Mouse (Mus musculus) thymus, postnatal 4 days (tissue): ENCODE results near the gene Prpf4.

Experiments used
- DNase-seq: peaks from one replicate; pipeline ENCODE4 v3.0.0; 2021

Prpf4 gene

GRCm38 (mm10) chr4:62389592-62390512 is 18.7 kb upstream of the Prpf4 start:
- no peak for DNase-seq

GRCm38 (mm10) chr4:62391892-62392291 is 16.7 kb upstream of the Prpf4 start:
- DNase-seq, result no peak

GRCm38 (mm10) chr4:62393459-62393858 is 15.1 kb upstream of the Prpf4 start:
- no peak for DNase-seq

GRCm38 (mm10) chr4:62395806-62396205 is 12.8 kb upstream of the Prpf4 start:
- DNase-seq, result no peak

- DNase-seq, result no peak
Measured at GRCm38 (mm10) chr4:62397616-62398365, 10.8 kb upstream of the Prpf4 start.

- DNase-seq, result no peak
Measured at GRCm38 (mm10) chr4:62398956-62399355, 9.6 kb upstream of the Prpf4 start.

- DNase-seq, result no peak
Measured at GRCm38 (mm10) chr4:62406133-62406532, 2.5 kb upstream of the Prpf4 start.

GRCm38 (mm10) chr4:62407730-62408582 is 641 bp upstream of the Prpf4 start:
- peak; percentile 72 for DNase-seq

- DNase-seq, result no peak
Measured at GRCm38 (mm10) chr4:62409615-62410014, 1.0 kb downstream of the Prpf4 start.

- DNase-seq, result no peak
Measured at GRCm38 (mm10) chr4:62410325-62410724, 1.7 kb downstream of the Prpf4 start.

GRCm38 (mm10) chr4:62411606-62412005 is 3.0 kb downstream of the Prpf4 start:
- DNase-seq, result no peak

- DNase-seq, result no peak
Measured at GRCm38 (mm10) chr4:62418448-62418847, 9.9 kb downstream of the Prpf4 start.

GRCm38 (mm10) chr4:62419091-62419490 is 10.5 kb downstream of the Prpf4 start:
- no peak for DNase-seq

- DNase-seq, result no peak
Measured at GRCm38 (mm10) chr4:62425891-62426290, 17.3 kb downstream of the Prpf4 start.

- DNase-seq, result no peak
Measured at GRCm38 (mm10) chr4:62427978-62428758, 19.6 kb downstream of the Prpf4 start.

- DNase-seq, result no peak
Measured at GRCm38 (mm10) chr4:62429616-62430015, 21.0 kb downstream of the Prpf4 start.

GRCm38 (mm10) chr4:62430678-62431077 is 22.1 kb downstream of the Prpf4 start:
- DNase-seq, result no peak

- no peak for DNase-seq
Measured at GRCm38 (mm10) chr4:62431522-62431921, 22.9 kb downstream of the Prpf4 start.

- no peak for DNase-seq
Measured at GRCm38 (mm10) chr4:62433939-62434870, 25.6 kb downstream of the Prpf4 start.

GRCm38 (mm10) chr4:62435081-62435480 is 26.5 kb downstream of the Prpf4 start, which contains the start of gene Rnf183:
Gene Rnf183, minus strand, starts transcription at chr4:62435252.
- no peak for DNase-seq

GRCm38 (mm10) chr4:62437256-62437778 is 28.7 kb downstream of the Prpf4 start:
- DNase-seq, result no peak
